ENCODE assay signal across 9 mouse cellular contexts in the genomic region with DNA sequence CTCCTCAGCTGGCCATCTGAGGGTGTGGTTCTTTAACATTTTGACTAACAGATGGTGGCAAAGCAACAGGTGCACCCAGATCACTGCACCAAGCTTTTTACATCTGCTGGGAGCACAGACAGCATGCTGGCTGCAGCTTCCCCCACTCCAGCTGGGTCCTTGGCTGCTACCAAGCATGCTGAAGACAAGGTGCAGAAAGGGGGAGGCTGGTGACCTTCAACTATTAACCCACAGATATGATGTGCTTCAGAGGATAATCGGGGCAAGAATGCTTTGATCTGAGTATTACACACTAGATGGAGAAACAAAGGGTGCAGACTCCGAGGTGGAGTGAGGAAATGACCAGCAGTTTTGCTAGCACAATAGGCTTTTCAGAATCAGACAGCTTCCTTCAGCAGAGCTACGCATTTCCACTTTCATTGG.
DNase-seq lines count a peak whose midpoint lies in the region; ATAC-seq lines count a peak whose summit lies in the region.
"Had no signal": no experiment of that assay in that cellular context is flagged by ENCODE, and none has a peak within 500 bp of the region (broad histone marks: within the 10 kb centered on the region; RNA-seq: fewer than 3 reads in every experiment).

No protein-coding gene starts in this region.

- ATAC-seq in megakaryocyte progenitor cell, adult 5-6 weeks (replicated peaks; ENCODE audit: poor library complexity): peak; percentile 60
- no peak for ATAC-seq in erythroid progenitor cell, adult 5-6 weeks (replicated peaks; ENCODE audit: low FRiP score, poor library complexity, severe bottlenecking)

- intact Hi-C loops in heart, postnatal 14 days (cut with DNase I): no loop called here
- intact Hi-C loops in heart, postnatal 36 days (cut with DNase I): no loop called here

- DNase-seq in heart, postnatal 14 days: peak; percentile 3 to 11
- no peak for DNase-seq in heart, postnatal 36 days
- peak; percentile 60 for DNase-seq in Muller cell, postnatal 12 days (ENCODE audit: inconsistent ontology term)
- peak; percentile 24 for DNase-seq in brain, adult 2 months (ENCODE audit: low read depth, low spot score)
- no peak for DNase-seq in lung, postnatal 4 days
- DNase-seq: cerebellum, adult 9-10 months; gastrocnemius, postnatal 36 days had no signal

Comparison
In these comparisons a context has a peak if more than half of its experiments do, and no peak if none do; other contexts are left out.
1. DNase-seq: peak in heart, postnatal 14 days (2 of 2), Muller cell, postnatal 12 days (single experiment) and brain, adult 2 months (single experiment); none in heart, postnatal 36 days (0 of 2) and lung, postnatal 4 days (0 of 2).